Mouse (Mus musculus): ENCODE data around the gene Clic1.

DNA sequence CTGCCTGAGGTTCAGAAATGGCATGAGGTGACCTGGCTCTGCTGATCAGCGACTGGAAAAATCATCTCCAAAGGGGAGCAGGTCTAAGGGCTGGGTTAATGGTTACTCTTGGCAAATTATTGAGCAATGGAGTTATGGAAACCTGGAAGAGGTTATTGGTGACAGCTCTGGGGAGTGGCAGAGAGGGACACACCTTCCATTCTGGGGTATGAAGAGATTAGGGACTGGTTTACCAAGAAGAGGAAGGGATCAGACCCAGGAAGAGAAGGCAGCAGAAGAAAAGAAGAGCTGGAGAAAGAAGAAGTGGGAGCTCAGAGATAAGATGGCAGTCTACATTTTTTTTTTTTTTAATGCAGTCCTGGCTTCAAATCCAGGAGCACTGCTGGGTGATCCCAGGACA, 2.1 kb upstream of the Clic1 start:
- TF ChIP-seq CTCF (IDR thresholded peaks at IDR 0.05; ENCODE audit: low read depth) (no peak), EP300 (IDR thresholded peaks at IDR 0.05; ENCODE audit: low read depth) (0 out of 2 replicates have a peak, but pooled peaks have one; percentile 5)

Data from liver, postnatal 0 days (tissue).